Mouse (Mus musculus): ENCODE measurements around the gene Kcnd3. TPM values are rescaled to one million over a fixed set of nuclear protein-coding genes. Genes with fewer than 3 reads are reported as not detected.
A peak's percentile ranks its signal among the peaks of the same experiment; 100 is the strongest.

Gene Kcnd3
- polyA plus RNA-seq, 1 experiment from 2014 or later = 0.02 TPM

DNA sequence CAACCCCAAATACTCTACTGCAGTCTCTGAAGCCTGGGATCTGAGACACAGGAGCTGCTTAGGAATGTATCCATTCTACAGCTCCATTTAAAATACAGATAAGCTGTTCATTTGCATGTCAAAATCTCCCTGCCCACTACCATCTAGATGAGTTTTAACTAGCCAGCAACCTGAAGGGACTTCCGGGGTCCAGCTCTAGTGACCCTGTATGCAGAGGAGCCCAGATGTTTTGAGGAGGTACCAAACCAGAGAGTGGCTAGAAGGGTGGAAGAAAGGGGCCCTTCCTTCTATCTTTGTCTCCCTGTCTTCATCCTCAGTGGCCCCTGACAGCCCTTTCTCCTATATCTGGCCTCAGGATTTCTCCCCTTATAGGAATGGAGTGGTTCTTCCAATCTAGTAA, 218.7 kb downstream of the Kcnd3 start:
- H3K4me3 ChIP-seq (ENCODE audit: low read depth, low read length) = no peak overlapping the region
- no peaks in the 10 kb centered on the region for H3K4me1 ChIP-seq (ENCODE audit: insufficient read depth)
- DNase-seq = no peak
- TF ChIP-seq EP300 (IDR thresholded peaks at IDR 0.05; ENCODE audit: low read depth) = no peak
- no peak for TF ChIP-seq CTCF (IDR thresholded peaks at IDR 0.05; ENCODE audit: low read depth)
- no peak for ATAC-seq
- H3K9ac ChIP-seq (replicated peaks) = no peak overlapping the region
- no peaks in the 10 kb centered on the region for H3K36me3 ChIP-seq (replicated peaks; ENCODE audit: insufficient read depth, low read length)
- H3K27me3 ChIP-seq (ENCODE audit: insufficient read depth, low read length) = no peaks in the 10 kb centered on the region
- no peak overlapping the region for H3K27ac ChIP-seq (ENCODE audit: low read depth)
- no peak overlapping the region for H3K4me2 ChIP-seq (ENCODE audit: low read depth, low read length)
- H3K9me3 ChIP-seq (ENCODE audit: low read length) = no peaks in the 10 kb centered on the region
- WGBS (ENCODE audit: insufficient replicate concordance) = 78% methylated on average over 1 of the region's 1 CpGs

DNA sequence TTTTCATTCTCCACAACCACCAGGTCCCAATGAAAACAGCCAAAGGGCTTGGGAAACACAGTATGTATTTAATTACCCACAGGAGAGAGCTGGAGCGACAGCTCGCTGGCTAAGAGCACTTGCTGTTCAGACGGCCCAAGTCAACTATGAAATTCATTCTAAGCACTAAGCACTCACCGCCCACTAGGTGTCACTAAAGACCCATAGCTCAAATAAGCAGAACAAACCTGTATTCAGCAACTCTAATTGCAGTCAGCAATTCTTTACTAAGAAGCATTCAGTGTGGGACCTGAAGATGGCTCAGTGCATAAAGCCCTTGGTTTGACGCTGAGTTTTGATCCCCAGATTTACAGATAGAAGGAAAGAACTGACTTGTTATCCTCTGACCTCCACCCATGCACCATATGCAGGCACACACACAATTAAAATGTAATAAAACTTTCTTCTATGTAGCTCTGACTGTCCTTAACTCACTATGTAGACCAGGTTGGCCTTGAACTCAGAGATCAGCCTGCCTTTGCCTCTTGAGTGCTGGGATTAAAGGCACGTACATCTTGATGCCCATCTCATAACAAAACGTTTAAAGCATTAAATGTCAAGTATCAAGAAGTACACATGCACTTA, 222.6 kb downstream of the Kcnd3 start:
- Histone ChIP-seq H3K4me3 (ENCODE audit: low read depth, low read length) (no peak overlapping the region), H3K4me1 (ENCODE audit: insufficient read depth) (no peaks in the 10 kb centered on the region), H3K27me3 (ENCODE audit: insufficient read depth, low read length) (no peaks in the 10 kb centered on the region), H3K9ac (replicated peaks) (no peak overlapping the region), H3K36me3 (replicated peaks; ENCODE audit: insufficient read depth, low read length) (peaks cover 22% of the 10 kb centered on the region), H3K9me3 (ENCODE audit: low read length) (no peaks in the 10 kb centered on the region), H3K27ac (ENCODE audit: low read depth) (no peak overlapping the region), H3K4me2 (ENCODE audit: low read depth, low read length) (no peak overlapping the region)
- ATAC-seq (peak; percentile 45; the same call in 1 of the 2 replicates), DNase-seq (peak; percentile 55)
- 20% methylated on average over 7 of the region's 7 CpGs for WGBS (ENCODE audit: insufficient replicate concordance)
- peak; percentile 98 for TF ChIP-seq CTCF (IDR thresholded peaks at IDR 0.05; ENCODE audit: low read depth)
- TF ChIP-seq EP300 (IDR thresholded peaks at IDR 0.05; ENCODE audit: low read depth) = no peak

DNA sequence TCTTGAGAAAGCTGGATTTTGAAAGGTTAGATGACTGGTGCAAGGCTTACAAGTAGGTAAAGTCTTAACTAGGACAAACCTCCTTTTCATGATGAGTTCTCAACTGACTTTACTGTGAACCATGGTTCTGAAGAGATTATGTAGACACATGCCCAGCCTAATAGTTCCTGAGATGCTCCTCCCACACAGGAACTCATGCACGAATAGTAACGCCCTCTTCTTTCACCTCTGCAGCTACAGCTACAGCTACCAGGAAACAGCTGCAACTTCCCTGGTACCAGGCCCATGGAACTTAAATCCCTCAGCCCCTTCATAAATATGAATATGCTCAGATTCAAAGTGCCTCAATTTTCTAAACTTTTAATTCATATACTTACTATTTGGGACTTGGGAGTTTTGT, 223.8 kb downstream of the Kcnd3 start:
- DNase-seq (no peak), ATAC-seq (no peak)
- Histone ChIP-seq H3K4me3 (ENCODE audit: low read depth, low read length) (no peak overlapping the region), H3K9ac (replicated peaks) (no peak overlapping the region), H3K36me3 (replicated peaks; ENCODE audit: insufficient read depth, low read length) (peaks cover 32% of the 10 kb centered on the region), H3K27ac (ENCODE audit: low read depth) (no peak overlapping the region), H3K9me3 (ENCODE audit: low read length) (no peaks in the 10 kb centered on the region), H3K27me3 (ENCODE audit: insufficient read depth, low read length) (no peaks in the 10 kb centered on the region), H3K4me2 (ENCODE audit: low read depth, low read length) (no peak overlapping the region), H3K4me1 (ENCODE audit: insufficient read depth) (no peaks in the 10 kb centered on the region)
- 26% methylated on average over 2 of the region's 2 CpGs for WGBS (ENCODE audit: insufficient replicate concordance)
- TF ChIP-seq CTCF (IDR thresholded peaks at IDR 0.05; ENCODE audit: low read depth) (no peak), EP300 (IDR thresholded peaks at IDR 0.05; ENCODE audit: low read depth) (no peak)

DNA sequence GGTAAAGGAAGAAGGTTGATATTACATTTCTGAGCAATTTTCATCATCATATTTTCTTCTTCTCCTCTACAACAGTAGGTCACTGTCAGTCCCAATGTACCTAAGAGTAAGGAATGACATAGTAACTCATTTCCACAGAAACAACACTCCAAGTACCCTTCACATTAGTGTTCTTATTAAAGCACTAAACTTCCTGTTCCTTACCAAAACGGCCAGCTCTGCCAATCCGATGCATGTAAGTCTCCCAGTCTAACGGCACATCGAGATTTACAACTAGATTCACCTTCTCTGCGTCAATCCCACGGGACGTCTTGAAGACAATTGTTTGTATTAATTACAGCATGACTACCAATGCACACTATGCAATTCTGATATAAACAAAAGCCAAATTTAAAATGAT, 228.2 kb downstream of the Kcnd3 start:
- no peak overlapping the region for H3K4me2 ChIP-seq (ENCODE audit: low read depth, low read length)
- no peaks in the 10 kb centered on the region for H3K4me1 ChIP-seq (ENCODE audit: insufficient read depth)
- no peak overlapping the region for H3K27ac ChIP-seq (ENCODE audit: low read depth)
- no peak for ATAC-seq
- TF ChIP-seq EP300 (IDR thresholded peaks at IDR 0.05; ENCODE audit: low read depth) (no peak), CTCF (IDR thresholded peaks at IDR 0.05; ENCODE audit: low read depth) (no peak)
- no peak for DNase-seq
- no peaks in the 10 kb centered on the region for H3K9me3 ChIP-seq (ENCODE audit: low read length)
- H3K9ac ChIP-seq (replicated peaks) = no peak overlapping the region
- no peaks in the 10 kb centered on the region for H3K27me3 ChIP-seq (ENCODE audit: insufficient read depth, low read length)
- WGBS (ENCODE audit: insufficient replicate concordance) = 93% methylated on average over 7 of the region's 7 CpGs
- no peak overlapping the region for H3K4me3 ChIP-seq (ENCODE audit: low read depth, low read length)
- H3K36me3 ChIP-seq (replicated peaks; ENCODE audit: insufficient read depth, low read length) = peaks cover 57% of the 10 kb centered on the region

DNA sequence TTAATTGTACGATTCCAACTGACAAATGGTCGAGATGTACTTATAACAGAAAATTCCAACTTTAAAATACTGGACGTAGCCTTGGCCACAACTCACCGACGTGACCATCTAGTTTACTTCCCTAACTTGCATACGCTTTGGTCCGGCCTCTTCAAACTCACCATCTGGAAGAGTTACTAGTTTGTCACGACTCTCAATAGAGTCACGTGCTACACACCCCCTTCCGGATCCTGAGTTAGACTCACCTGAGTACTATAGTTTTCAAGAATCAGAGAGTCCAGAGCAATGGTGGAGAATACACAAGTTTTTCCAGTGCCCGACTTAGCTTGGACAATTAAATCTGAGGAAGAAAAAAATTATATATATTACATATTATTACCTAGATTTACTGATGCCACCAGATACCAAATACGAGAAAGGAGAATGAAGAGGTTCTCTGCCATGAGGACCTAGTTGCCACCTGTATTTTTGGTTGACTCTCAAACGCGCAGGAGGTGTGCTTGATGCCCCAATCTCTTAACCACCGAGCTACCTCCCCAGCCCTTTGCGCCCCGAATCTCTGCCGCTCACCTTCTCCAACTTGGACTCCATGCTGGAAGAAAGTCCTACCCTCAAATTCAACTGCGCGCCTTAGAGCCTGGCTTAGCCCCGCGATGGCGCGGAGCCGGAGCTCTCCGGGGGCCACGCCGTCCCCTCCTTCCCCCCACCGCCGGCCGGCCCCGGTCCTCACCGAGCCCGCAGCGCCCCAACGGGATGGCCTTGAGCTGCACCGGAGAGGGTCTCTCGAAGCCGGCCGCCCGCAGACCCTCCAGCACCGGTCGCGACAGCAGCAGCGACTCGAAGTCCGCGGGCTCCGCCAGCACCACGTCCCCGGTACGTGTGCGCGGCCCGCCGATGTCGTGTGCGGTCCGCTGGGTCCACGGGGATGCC, 234.5 kb downstream of the Kcnd3 start:
- WGBS (ENCODE audit: insufficient replicate concordance) = 8% methylated on average over 46 of the region's 60 CpGs
- peaks cover 14% of the 10 kb centered on the region for H3K4me1 ChIP-seq (ENCODE audit: insufficient read depth)
- no peak for DNase-seq

DNA sequence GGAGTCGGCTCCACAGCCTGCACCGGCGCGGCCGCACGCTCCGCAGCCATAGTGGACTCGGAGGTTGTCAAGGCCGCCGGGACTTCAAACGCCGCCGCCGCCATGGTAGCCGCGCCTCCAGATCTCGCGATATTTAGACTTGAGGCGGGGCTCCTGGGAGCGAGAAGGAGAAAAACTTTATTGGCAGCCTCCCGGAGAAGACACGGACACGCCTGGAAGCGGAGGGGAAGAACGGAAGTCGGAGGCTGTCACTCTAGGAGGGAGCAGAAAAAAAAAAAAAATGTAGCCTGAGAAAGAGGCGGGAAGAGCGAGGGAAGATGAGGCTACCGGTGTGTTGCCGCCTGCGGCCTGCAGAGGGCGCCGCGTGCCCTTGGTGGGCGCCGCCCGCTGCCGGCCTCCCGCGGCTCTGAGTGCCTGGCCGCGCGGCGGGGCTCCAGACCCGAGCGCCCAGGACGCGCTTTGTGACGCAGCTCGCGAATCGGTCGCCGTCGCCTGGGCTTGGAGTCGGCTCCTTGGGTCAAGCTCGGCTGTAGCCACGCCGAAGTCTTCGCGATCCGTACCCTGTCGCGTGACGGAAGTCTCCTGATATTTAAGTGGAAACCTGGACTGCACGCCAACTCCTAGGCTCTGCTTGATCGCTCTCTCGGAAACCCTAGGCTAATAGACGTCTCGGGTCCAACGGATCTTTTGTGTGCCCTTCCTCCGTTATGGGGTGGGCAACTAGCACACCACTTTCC, 235.4 kb downstream of the Kcnd3 start, which contains the start of gene Ddx20:
TSS of gene Ddx20 (minus strand) at position 251 of the 737 bp plus-strand sequence.
- Histone ChIP-seq H3K27ac (ENCODE audit: low read depth) (peak within 1 kb of the TSS; percentile 91), H3K9ac (replicated peaks) (peak within 1 kb of the TSS; percentile 95), H3K9me3 (ENCODE audit: low read length) (no peaks in the 10 kb centered on the region), H3K27me3 (ENCODE audit: insufficient read depth, low read length) (no peaks in the 10 kb centered on the region), H3K4me1 (ENCODE audit: insufficient read depth) (peaks cover 14% of the 10 kb centered on the region), H3K36me3 (replicated peaks; ENCODE audit: insufficient read depth, low read length) (peaks cover 19% of the 10 kb centered on the region), H3K4me3 (ENCODE audit: low read depth, low read length) (peak within 1 kb of the TSS; percentile 93), H3K4me2 (ENCODE audit: low read depth, low read length) (peak within 1 kb of the TSS; percentile 97)
- TF ChIP-seq EP300 (IDR thresholded peaks at IDR 0.05; ENCODE audit: low read depth) (peak; percentile 96), CTCF (IDR thresholded peaks at IDR 0.05; ENCODE audit: low read depth) (peak; percentile 88)
- DNase-seq (peak; percentile 97), ATAC-seq (peak; percentile 94)
- WGBS (ENCODE audit: insufficient replicate concordance) = 1% methylated on average over 72 of the region's 72 CpGs

More for the DNA sequence above, 234.5 kb downstream of the Kcnd3 start:
- H3K9ac ChIP-seq (replicated peaks) = peak overlapping the region; percentile 95
- peak overlapping the region; percentile 93 for H3K4me3 ChIP-seq (ENCODE audit: low read depth, low read length)
- no peaks in the 10 kb centered on the region for H3K9me3 ChIP-seq (ENCODE audit: low read length)
- H3K27ac ChIP-seq (ENCODE audit: low read depth) = peak overlapping the region; percentile 91
- H3K4me2 ChIP-seq (ENCODE audit: low read depth, low read length) = peak overlapping the region; percentile 97
- H3K36me3 ChIP-seq (replicated peaks; ENCODE audit: insufficient read depth, low read length) = peaks cover 19% of the 10 kb centered on the region
- no peaks in the 10 kb centered on the region for H3K27me3 ChIP-seq (ENCODE audit: insufficient read depth, low read length)
- TF ChIP-seq EP300 (IDR thresholded peaks at IDR 0.05; ENCODE audit: low read depth) (no peak), CTCF (IDR thresholded peaks at IDR 0.05; ENCODE audit: low read depth) (no peak)
- ATAC-seq = peak; percentile 44

All from liver, postnatal 0 days (tissue).